Mouse (Mus musculus): ENCODE measurements at regions not wholly inside any gene's neighbourhood (a gene's known extent, or its start where the extent isn't known, plus 50 kb on each side); places are given as distances from the start of the nearest gene placed in this dataset.

GRCm38 (mm10) chr3:154382811-154383210, 52.4 kb upstream of the Lhx8 start:
- Histone ChIP-seq H3K27ac (ENCODE audit: low read length) (no peak overlapping the region), H3K9me3 (ENCODE audit: control insufficient read depth, low read depth, low read length) (no peaks in the 10 kb centered on the region), H3K36me3 (ENCODE audit: control insufficient read depth, insufficient read depth, low read length) (no peaks in the 10 kb centered on the region), H3K9ac (replicated peaks; ENCODE audit: low read depth, low read length) (no peak overlapping the region), H3K4me1 (ENCODE audit: control insufficient read depth, insufficient read depth, low read length) (no peaks in the 10 kb centered on the region), H3K4me2 (replicated peaks; ENCODE audit: low read depth, low read length) (no peak overlapping the region), H3K27me3 (ENCODE audit: control insufficient read depth, insufficient read depth, low read length) (no peaks in the 10 kb centered on the region; the same call in 1 of the 2 replicates), H3K4me3 (ENCODE audit: low read depth, low read length) (no peak overlapping the region)
- no peak for ATAC-seq (ENCODE audit: insufficient number of reproducible peaks, insufficient read depth, low FRiP score, low read depth)
- WGBS = 78% methylated on average over 6 of the region's 6 CpGs

GRCm38 (mm10) chr3:154381561-154381960, 51.1 kb upstream of the Lhx8 start:
- no peak for ATAC-seq (ENCODE audit: insufficient number of reproducible peaks, insufficient read depth, low FRiP score, low read depth)
- H3K9ac ChIP-seq (replicated peaks; ENCODE audit: low read depth, low read length) = no peak overlapping the region
- no peak overlapping the region; the same call in 1 of the 2 replicates for H3K27ac ChIP-seq (ENCODE audit: low read length)
- H3K27me3 ChIP-seq (ENCODE audit: control insufficient read depth, insufficient read depth, low read length) = no peaks in the 10 kb centered on the region
- no peaks in the 10 kb centered on the region for H3K4me1 ChIP-seq (ENCODE audit: control insufficient read depth, insufficient read depth, low read length)
- WGBS = 56% methylated on average over 5 of the region's 5 CpGs
- H3K9me3 ChIP-seq (ENCODE audit: control insufficient read depth, low read depth, low read length) = no peaks in the 10 kb centered on the region
- no peak overlapping the region for H3K4me3 ChIP-seq (ENCODE audit: low read depth, low read length)
- H3K4me2 ChIP-seq (replicated peaks; ENCODE audit: low read depth, low read length) = no peak overlapping the region
- H3K36me3 ChIP-seq (ENCODE audit: control insufficient read depth, insufficient read depth, low read length) = no peaks in the 10 kb centered on the region
